Mouse (Mus musculus): Measurements from ENCODE around the gene Olfr196. TPM values are rescaled to one million over a fixed set of nuclear protein-coding genes. Genes with fewer than 3 reads are reported as not detected.
"Not testable (repeated sequence)": the region's sequence is repeated elsewhere in the genome, so short reads cannot be mapped to it uniquely, and the experiment has no call there.

Olfr196 gene
- polyA plus RNA-seq (2015; fragmentation: Nextera tagmentation; extraction: Ambion mirVana): not detected in 2 replicates

- Histone ChIP-seq H3K9ac (ENCODE audit: low read depth, low read length) (no peak within 1 kb of the TSS), H3K4me3 (ENCODE audit: low read length) (no peak within 1 kb of the TSS), H3K27ac (ENCODE audit: low read depth, low read length) (no peak within 1 kb of the TSS)
These were observed at the start of gene Olfr196 for GRCm38 (mm10) chr16:59170354-59170753. Olfr196 (minus strand) TSS chr16:59170454.

DNA sequence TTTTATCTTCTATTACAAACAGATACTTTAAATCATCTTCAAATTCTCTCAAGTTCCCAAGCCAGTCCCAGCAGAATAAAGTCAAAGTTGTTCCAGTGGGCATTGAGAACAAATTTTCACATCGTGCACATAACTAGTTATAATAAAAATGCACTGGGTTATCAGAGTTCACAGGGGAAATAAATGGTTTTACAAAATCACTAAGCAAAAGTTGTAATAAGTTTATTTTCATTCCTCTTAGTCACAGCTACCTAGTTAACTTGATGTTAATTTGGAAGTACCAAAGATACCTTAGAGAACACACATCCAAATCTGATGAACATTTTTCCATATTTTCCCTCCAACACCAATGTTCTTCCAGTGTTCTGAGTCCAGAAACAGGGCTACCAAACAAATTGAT, 49.4 kb upstream of the Olfr196 start, which contains the start of gene Olfr199:
TSS of gene Olfr199 (minus strand) at position 101 of the 400 bp plus-strand sequence.
- 81% methylated on average over 1 of the region's 1 CpGs for WGBS
- H3K9ac ChIP-seq (ENCODE audit: low read depth, low read length); H3K4me2 ChIP-seq (ENCODE audit: low read length); H3K9me3 ChIP-seq (ENCODE audit: control insufficient read depth, low read length); H3K36me3 ChIP-seq (ENCODE audit: control insufficient read depth, insufficient read depth, low read length); H3K27me3 ChIP-seq (replicated peaks; ENCODE audit: control insufficient read depth, insufficient read depth, low read length); ATAC-seq; H3K27ac ChIP-seq (ENCODE audit: low read depth, low read length); H3K4me1 ChIP-seq (ENCODE audit: control insufficient read depth, insufficient read depth, low read depth, low read length); H3K4me3 ChIP-seq (ENCODE audit: low read length): not testable (repeated sequence)

More at GRCm38 (mm10) chr16:59170354-59170753, at the start of gene Olfr196:
- Histone ChIP-seq H3K4me2 (ENCODE audit: low read length) (no peak within 1 kb of the TSS), H3K27me3 (replicated peaks; ENCODE audit: control insufficient read depth, insufficient read depth, low read length) (no peaks in the 10 kb centered on the region), H3K4me1 (ENCODE audit: control insufficient read depth, insufficient read depth, low read depth, low read length) (no peaks in the 10 kb centered on the region), H3K36me3 (ENCODE audit: control insufficient read depth, insufficient read depth, low read length) (no peaks in the 10 kb centered on the region), H3K9me3 (ENCODE audit: control insufficient read depth, low read length) (no peaks in the 10 kb centered on the region)
- no peak for ATAC-seq
- WGBS: 85% methylated on average over 3 of the region's 3 CpGs

DNA sequence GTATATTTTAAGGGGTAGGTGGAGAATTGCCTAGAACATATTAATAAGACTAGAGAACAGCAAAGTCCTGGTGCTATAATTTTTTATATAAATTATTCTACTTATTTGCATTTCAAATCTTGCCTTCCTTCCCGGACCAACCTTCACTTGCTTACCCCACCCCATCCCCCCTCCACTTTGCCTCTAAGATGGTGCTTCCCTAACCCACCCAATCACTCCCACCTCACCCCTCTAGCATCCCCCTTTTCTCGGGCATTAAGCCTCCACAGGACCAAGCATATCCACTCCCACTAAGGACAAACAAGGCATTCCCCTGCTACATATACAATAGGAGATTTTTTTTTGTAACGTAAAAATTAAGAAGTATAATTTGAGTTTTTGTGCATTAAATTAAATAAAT, 47.6 kb upstream of the Olfr196 start:
- not testable (repeated sequence) for H3K4me1 ChIP-seq (ENCODE audit: control insufficient read depth, insufficient read depth, low read depth, low read length); H3K27me3 ChIP-seq (replicated peaks; ENCODE audit: control insufficient read depth, insufficient read depth, low read length); H3K9me3 ChIP-seq (ENCODE audit: control insufficient read depth, low read length); ATAC-seq; H3K36me3 ChIP-seq (ENCODE audit: control insufficient read depth, insufficient read depth, low read length); H3K27ac ChIP-seq (ENCODE audit: low read depth, low read length); H3K9ac ChIP-seq (ENCODE audit: low read depth, low read length); H3K4me3 ChIP-seq (ENCODE audit: low read length); H3K4me2 ChIP-seq (ENCODE audit: low read length)
- 84% methylated on average over 3 of the region's 3 CpGs for WGBS

DNA sequence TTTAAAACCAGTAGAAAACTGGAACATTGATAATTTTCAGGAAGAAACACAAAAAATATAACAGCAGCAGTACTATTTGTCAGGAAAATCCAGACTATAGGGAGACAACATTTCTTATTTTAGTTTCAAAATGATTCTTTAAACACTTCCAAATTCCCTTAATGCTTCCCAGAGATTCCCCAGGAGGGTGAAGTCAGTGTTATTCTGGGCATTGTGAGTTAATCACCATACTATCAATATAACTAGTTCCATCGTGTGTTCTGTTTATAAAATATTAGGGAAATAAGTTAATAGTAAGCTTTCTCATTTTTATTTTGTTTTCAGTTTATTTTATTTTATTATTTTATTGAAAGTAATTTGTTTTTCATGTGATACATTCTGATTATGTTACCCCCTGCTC, 33.2 kb upstream of the Olfr196 start, which contains the start of gene Olfr198:
TSS of gene Olfr198 (minus strand) at position 101 of the 400 bp plus-strand sequence.
- H3K4me2 ChIP-seq (ENCODE audit: low read length); H3K9ac ChIP-seq (ENCODE audit: low read depth, low read length); H3K27me3 ChIP-seq (replicated peaks; ENCODE audit: control insufficient read depth, insufficient read depth, low read length); H3K27ac ChIP-seq (ENCODE audit: low read depth, low read length); H3K9me3 ChIP-seq (ENCODE audit: control insufficient read depth, low read length); H3K4me1 ChIP-seq (ENCODE audit: control insufficient read depth, insufficient read depth, low read depth, low read length); ATAC-seq; H3K4me3 ChIP-seq (ENCODE audit: low read length); H3K36me3 ChIP-seq (ENCODE audit: control insufficient read depth, insufficient read depth, low read length): not testable (repeated sequence)
- WGBS: 73% methylated on average over 1 of the region's 1 CpGs

DNA sequence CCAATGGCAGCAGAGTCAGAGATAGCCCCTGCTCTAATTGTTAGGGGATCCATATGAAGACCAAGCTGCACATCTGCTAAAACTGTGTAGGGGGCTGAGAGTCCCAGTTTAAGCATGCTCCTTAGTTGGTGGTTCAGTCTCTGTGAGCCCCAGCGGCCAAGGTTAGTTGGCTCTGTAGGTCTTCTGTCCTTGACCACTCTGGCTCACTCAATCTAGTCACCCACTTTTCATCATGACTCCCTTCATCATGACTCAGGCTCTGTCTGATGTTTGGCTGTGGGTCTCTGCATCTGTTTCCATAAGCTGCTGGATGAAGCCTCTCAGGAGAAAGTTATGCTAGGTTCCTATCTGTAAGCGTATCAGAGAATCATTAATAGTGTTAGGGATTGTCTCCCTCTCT, 18.3 kb downstream of the Olfr196 start:
- ATAC-seq: no peak
- 93% methylated on average over 2 of the region's 2 CpGs for WGBS
- no peak overlapping the region for H3K4me2 ChIP-seq (ENCODE audit: low read length)
- H3K27me3 ChIP-seq (replicated peaks; ENCODE audit: control insufficient read depth, insufficient read depth, low read length): no peaks in the 10 kb centered on the region
- H3K9me3 ChIP-seq (ENCODE audit: control insufficient read depth, low read length): no peaks in the 10 kb centered on the region
- H3K27ac ChIP-seq (ENCODE audit: low read depth, low read length): no peak overlapping the region
- no peak overlapping the region for H3K4me3 ChIP-seq (ENCODE audit: low read length)
- no peak overlapping the region for H3K9ac ChIP-seq (ENCODE audit: low read depth, low read length)
- no peaks in the 10 kb centered on the region for H3K36me3 ChIP-seq (ENCODE audit: control insufficient read depth, insufficient read depth, low read length)
- H3K4me1 ChIP-seq (ENCODE audit: control insufficient read depth, insufficient read depth, low read depth, low read length): no peaks in the 10 kb centered on the region

- H3K27ac ChIP-seq (ENCODE audit: low read depth, low read length): no peak within 1 kb of the TSS
- WGBS: 95% methylated on average over 1 of the region's 1 CpGs
- H3K9ac ChIP-seq (ENCODE audit: low read depth, low read length): no peak within 1 kb of the TSS
- no peak for ATAC-seq
- no peaks in the 10 kb centered on the region for H3K36me3 ChIP-seq (ENCODE audit: control insufficient read depth, insufficient read depth, low read length)
- H3K27me3 ChIP-seq (replicated peaks; ENCODE audit: control insufficient read depth, insufficient read depth, low read length): no peaks in the 10 kb centered on the region
- no peak within 1 kb of the TSS for H3K4me2 ChIP-seq (ENCODE audit: low read length)
- no peaks in the 10 kb centered on the region for H3K9me3 ChIP-seq (ENCODE audit: control insufficient read depth, low read length)
- H3K4me1 ChIP-seq (ENCODE audit: control insufficient read depth, insufficient read depth, low read depth, low read length): no peaks in the 10 kb centered on the region
- H3K4me3 ChIP-seq (ENCODE audit: low read length): no peak within 1 kb of the TSS
These were observed 23.5 kb downstream of the Olfr196 start, which contains the start of gene Olfr195 for GRCm38 (mm10) chr16:59146746-59147145. Olfr195 (plus strand) TSS chr16:59147046.

DNA sequence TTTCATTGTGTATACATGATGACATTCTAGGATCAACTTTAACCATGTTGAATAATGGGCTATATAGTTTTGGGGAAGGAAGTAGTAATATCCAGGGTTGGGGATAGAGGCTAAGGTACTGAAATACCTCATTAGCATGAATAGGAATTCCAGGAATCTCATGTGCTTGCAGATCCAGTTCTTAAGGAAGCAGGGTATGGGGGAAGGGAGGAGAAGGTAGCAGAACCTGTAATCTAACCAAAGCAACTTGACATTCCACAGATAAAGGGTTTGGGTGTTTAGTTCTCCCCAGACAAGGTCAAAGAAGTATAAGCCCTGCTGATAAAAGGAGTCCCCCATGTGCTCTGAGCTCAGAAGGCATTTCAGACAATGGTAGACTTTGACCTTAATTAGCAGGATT, 29.1 kb downstream of the Olfr196 start:
- no peaks in the 10 kb centered on the region for H3K4me1 ChIP-seq (ENCODE audit: control insufficient read depth, insufficient read depth, low read depth, low read length)
- no peaks in the 10 kb centered on the region for H3K9me3 ChIP-seq (ENCODE audit: control insufficient read depth, low read length)
- H3K36me3 ChIP-seq (ENCODE audit: control insufficient read depth, insufficient read depth, low read length): no peaks in the 10 kb centered on the region
- no peak overlapping the region for H3K9ac ChIP-seq (ENCODE audit: low read depth, low read length)
- H3K27ac ChIP-seq (ENCODE audit: low read depth, low read length): no peak overlapping the region
- H3K4me2 ChIP-seq (ENCODE audit: low read length): no peak overlapping the region
- ATAC-seq: no peak
- H3K4me3 ChIP-seq (ENCODE audit: low read length): no peak overlapping the region
- no peaks in the 10 kb centered on the region for H3K27me3 ChIP-seq (replicated peaks; ENCODE audit: control insufficient read depth, insufficient read depth, low read length)

GRCm38 (mm10) chr16:59130740-59131139, 39.5 kb downstream of the Olfr196 start:
- H3K4me2 ChIP-seq (ENCODE audit: low read length): no peak overlapping the region
- no peak overlapping the region for H3K9ac ChIP-seq (ENCODE audit: low read depth, low read length)
- no peak overlapping the region for H3K27ac ChIP-seq (ENCODE audit: low read depth, low read length)
- no peaks in the 10 kb centered on the region for H3K9me3 ChIP-seq (ENCODE audit: control insufficient read depth, low read length)
- H3K27me3 ChIP-seq (replicated peaks; ENCODE audit: control insufficient read depth, insufficient read depth, low read length): no peaks in the 10 kb centered on the region
- no peaks in the 10 kb centered on the region for H3K4me1 ChIP-seq (ENCODE audit: control insufficient read depth, insufficient read depth, low read depth, low read length)
- no peak overlapping the region for H3K4me3 ChIP-seq (ENCODE audit: low read length)
- WGBS: 83% methylated on average over 1 of the region's 1 CpGs
- no peak for ATAC-seq
- no peaks in the 10 kb centered on the region for H3K36me3 ChIP-seq (ENCODE audit: control insufficient read depth, insufficient read depth, low read length)

GRCm38 (mm10) chr16:59120969-59121368, 49.3 kb downstream of the Olfr196 start, which contains the start of gene Olfr194:
Olfr194 (minus strand) TSS chr16:59121069.
- H3K4me1 ChIP-seq (ENCODE audit: control insufficient read depth, insufficient read depth, low read depth, low read length): no peaks in the 10 kb centered on the region
- no peaks in the 10 kb centered on the region for H3K36me3 ChIP-seq (ENCODE audit: control insufficient read depth, insufficient read depth, low read length)
- H3K9me3 ChIP-seq (ENCODE audit: control insufficient read depth, low read length): no peaks in the 10 kb centered on the region
- H3K27ac ChIP-seq (ENCODE audit: low read depth, low read length): no peak within 1 kb of the TSS
- ATAC-seq: no peak
- H3K9ac ChIP-seq (ENCODE audit: low read depth, low read length): no peak within 1 kb of the TSS
- no peak within 1 kb of the TSS for H3K4me2 ChIP-seq (ENCODE audit: low read length)
- H3K4me3 ChIP-seq (ENCODE audit: low read length): no peak within 1 kb of the TSS
- no peaks in the 10 kb centered on the region for H3K27me3 ChIP-seq (replicated peaks; ENCODE audit: control insufficient read depth, insufficient read depth, low read length)

Measured in hindbrain, embryonic 16.5 days (tissue).